Mouse (Mus musculus): ENCODE results near the gene Atf4. TPM values are rescaled to one million over a fixed set of nuclear protein-coding genes. Genes with fewer than 3 reads are reported as not detected.

The Atf4 gene
- polyA plus RNA-seq, 1 experiment from 2014 or later: 116 TPM

DNA sequence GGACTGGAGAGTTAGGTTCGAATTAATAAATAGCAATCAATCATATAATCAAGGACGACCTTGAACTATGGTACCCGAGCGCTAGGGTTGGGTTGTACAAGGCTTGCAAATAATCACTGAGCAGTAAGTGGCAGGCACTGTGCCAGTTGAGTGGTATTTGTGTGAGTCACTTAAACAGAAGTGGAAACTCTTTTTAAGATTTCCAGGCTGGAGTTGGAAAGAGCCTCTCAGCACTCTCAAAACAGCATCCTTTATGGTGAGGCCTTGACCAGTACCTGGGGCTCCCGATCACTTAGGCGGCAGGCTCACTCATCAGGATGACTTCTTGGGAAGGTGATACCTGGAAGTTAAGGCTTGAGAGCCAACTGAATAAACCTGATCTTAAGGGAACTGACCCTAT, 777 bp upstream of the Atf4 start:
- Histone ChIP-seq H3K4me2 (peak overlapping the region; percentile 88), H3K4me3 (peak overlapping the region; percentile 94), H3K36me3 (peaks cover 48% of the 10 kb centered on the region), H3K4me1 (replicated peaks) (peaks cover 36% of the 10 kb centered on the region), H3K9me3 (no peaks in the 10 kb centered on the region), H3K9ac (peak overlapping the region; percentile 71), H3K27ac (replicated peaks) (peak overlapping the region; percentile 99), H3K27me3 (no peaks in the 10 kb centered on the region)
- no peak for ATAC-seq (ENCODE audit: low FRiP score, low read depth)
- 45% methylated on average over 6 of the region's 6 CpGs for WGBS

DNA sequence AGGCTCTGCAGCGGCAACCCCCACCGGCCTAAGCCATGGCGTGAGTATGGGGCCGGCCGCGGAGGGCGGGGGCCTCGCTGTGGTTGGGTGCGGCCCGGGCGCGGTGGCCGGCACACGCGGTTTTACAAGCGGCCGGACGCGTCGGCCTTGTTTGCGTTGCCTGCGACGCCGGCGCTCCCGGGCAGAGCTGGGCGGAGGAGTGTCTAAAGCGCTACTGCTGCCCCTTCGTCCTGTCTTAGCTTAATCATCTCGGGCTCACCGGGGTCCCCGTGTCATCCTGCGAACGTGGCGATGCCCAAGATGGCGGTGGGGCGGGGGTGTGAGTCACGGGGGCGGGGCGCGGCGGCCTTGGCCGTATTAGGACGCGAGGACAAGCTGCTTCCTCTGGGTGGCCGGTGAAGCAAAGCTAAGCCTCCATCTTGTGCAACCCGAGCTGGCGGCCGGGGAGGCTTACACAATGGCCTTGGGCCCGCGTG, 700 bp downstream of the Atf4 start:
- peaks cover 38% of the 10 kb centered on the region for H3K36me3 ChIP-seq
- ATAC-seq (ENCODE audit: low FRiP score, low read depth): peak; percentile 6
- peak overlapping the region; percentile 99 for H3K27ac ChIP-seq (replicated peaks)
- peak overlapping the region; percentile 88 for H3K4me2 ChIP-seq
- H3K9ac ChIP-seq: peak overlapping the region; percentile 100
- under 1% methylated on average over 51 of the region's 51 CpGs for WGBS
- H3K9me3 ChIP-seq: no peaks in the 10 kb centered on the region
- H3K4me3 ChIP-seq: peak overlapping the region; percentile 94
- no peaks in the 10 kb centered on the region for H3K27me3 ChIP-seq
- peaks cover 36% of the 10 kb centered on the region for H3K4me1 ChIP-seq (replicated peaks)

DNA sequence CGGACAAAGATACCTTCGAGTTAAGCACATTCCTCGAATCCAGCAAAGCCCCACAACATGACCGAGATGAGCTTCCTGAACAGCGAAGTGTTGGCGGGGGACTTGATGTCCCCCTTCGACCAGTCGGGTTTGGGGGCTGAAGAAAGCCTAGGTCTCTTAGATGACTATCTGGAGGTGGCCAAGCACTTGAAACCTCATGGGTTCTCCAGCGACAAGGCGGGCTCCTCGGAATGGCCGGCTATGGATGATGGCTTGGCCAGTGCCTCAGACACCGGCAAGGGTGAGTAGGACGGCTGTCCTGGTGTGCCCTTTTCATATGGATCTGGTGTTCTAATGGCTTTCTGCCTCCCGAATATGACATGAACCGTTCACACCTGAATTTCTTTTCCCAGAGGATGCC, 1.3 kb downstream of the Atf4 start:
- 7% methylated on average over 16 of the region's 16 CpGs for WGBS
- ATAC-seq (ENCODE audit: low FRiP score, low read depth): no peak
- peak overlapping the region; percentile 88 for H3K4me2 ChIP-seq
- no peaks in the 10 kb centered on the region for H3K27me3 ChIP-seq
- H3K4me1 ChIP-seq (replicated peaks): peaks cover 36% of the 10 kb centered on the region
- peak overlapping the region; percentile 100 for H3K9ac ChIP-seq
- peak overlapping the region; percentile 99 for H3K27ac ChIP-seq (replicated peaks)
- H3K4me3 ChIP-seq: peak overlapping the region; percentile 94
- no peaks in the 10 kb centered on the region for H3K9me3 ChIP-seq
- H3K36me3 ChIP-seq: peaks cover 32% of the 10 kb centered on the region

DNA sequence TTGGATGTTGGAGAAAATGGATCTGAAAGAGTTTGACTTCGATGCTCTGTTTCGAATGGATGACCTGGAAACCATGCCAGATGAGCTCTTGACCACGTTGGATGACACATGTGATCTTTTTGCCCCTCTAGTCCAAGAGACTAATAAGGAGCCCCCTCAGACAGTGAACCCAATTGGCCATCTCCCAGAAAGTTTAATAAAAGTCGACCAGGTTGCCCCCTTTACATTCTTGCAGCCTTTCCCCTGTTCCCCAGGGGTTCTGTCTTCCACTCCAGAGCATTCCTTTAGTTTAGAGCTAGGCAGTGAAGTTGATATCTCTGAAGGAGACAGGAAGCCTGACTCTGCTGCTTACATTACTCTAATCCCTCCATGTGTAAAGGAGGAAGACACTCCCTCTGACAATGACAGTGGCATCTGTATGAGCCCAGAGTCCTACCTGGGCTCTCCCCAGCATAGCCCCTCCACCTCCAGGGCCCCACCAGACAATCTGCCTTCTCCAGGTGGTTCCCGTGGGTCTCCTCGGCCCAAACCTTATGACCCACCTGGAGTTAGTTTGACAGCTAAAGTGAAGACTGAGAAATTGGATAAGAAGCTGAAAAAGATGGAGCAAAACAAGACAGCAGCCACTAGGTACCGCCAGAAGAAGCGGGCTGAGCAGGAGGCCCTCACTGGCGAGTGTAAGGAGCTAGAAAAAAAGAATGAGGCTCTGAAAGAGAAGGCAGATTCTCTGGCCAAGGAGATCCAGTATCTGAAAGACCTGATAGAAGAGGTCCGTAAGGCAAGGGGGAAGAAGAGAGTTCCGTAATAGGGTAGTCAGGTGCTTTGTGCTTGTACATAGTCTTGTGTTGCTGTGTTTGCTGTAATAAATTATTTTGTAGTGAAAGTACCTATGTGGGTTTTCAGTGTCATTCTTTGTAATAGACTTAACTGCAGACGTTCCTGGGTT, 1.9 kb downstream of the Atf4 start:
- Histone ChIP-seq H3K27me3 (no peaks in the 10 kb centered on the region), H3K4me1 (replicated peaks) (peaks cover 41% of the 10 kb centered on the region), H3K9me3 (no peaks in the 10 kb centered on the region), H3K9ac (peak overlapping the region; percentile 100), H3K36me3 (peaks cover 26% of the 10 kb centered on the region), H3K27ac (replicated peaks) (peak overlapping the region; percentile 99), H3K4me3 (peak overlapping the region; percentile 94), H3K4me2 (peak overlapping the region; percentile 88)
- ATAC-seq (ENCODE audit: low FRiP score, low read depth): no peak
- WGBS: 64% methylated on average over 12 of the region's 12 CpGs

DNA sequence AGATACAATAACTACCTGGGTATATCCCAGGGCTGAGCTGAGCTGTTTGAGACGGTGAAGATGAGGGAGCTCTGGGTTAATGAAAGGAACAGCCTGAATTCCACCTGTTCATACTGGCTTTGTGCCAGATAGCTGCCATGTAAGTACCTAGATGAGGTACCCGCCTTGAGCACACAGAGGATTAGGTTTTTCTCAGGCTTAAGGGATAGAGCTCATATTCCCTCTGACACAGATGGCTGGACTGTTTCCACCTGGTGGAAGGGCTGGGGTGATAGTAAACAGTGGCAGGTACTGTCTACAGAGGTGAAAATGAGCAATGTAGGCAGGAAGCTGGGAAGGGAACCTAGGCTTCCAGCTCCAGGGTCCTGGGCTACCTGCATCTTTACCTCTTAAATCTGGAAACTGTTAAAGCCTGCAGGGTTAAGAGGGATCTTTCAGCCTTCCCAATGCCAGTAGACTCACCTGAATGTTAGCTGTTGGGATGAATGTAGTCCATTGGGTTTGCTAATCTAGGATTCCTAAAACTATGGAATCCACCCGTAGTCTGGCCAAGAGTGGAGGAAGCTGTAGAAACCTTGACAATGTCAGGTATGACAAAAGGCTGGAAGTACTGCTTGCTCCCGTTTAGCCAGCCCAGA, 2.7 kb downstream of the Atf4 start:
- Histone ChIP-seq H3K4me3 (peak overlapping the region; percentile 94), H3K36me3 (peaks cover 26% of the 10 kb centered on the region), H3K9me3 (no peaks in the 10 kb centered on the region), H3K4me1 (replicated peaks) (peaks cover 47% of the 10 kb centered on the region), H3K27ac (replicated peaks) (peak overlapping the region; percentile 99), H3K9ac (0 out of 2 replicates have a peak overlapping the region, but pooled peaks have one; percentile 100), H3K27me3 (no peaks in the 10 kb centered on the region), H3K4me2 (peak overlapping the region; percentile 88)
- 35% methylated on average over 4 of the region's 4 CpGs for WGBS
- no peak for ATAC-seq (ENCODE audit: low FRiP score, low read depth)

DNA sequence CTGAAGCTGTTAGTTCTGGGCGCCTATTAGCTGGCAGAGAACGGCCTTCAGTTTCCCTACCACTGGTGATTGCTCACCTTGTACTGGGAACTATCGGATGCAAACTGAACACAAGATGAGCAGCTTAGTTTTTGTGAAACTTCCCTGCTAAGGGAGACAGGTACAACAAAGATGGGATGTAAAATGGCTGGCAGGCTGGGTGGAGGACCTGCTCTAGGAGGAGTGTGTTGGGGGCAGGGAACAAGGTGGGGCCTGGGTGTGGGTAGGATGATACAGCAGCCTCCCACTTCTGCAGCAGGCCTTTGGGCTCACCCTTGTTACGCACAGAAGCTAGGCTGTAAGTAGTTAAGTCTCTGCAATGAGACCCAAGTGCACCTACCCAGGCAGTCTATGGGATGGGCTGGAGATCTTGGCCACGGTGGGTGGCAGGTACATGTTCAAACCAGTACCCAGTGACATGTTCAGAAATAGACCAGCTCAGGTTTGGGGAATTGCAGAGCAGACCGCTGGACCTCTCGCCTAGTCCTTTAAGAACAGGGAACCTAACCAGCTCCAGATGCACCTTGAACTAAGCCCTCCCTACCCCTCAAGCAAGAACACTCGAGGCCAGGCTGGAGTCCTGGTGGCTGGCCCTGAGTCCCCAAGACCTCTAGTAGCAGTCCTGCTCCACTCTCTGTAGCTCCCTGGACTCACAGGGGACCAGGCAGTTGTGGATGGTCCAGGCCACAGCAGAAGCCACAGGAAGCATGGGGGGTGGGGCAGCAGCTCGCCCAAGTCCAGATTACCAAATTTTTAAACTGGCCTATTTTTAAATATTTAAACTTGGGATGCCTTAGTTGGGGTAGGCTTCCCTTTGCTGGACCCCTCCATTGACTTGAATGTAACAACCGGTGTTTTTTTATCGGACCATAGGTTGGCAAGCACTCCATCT, 3.5 kb downstream of the Atf4 start:
- Histone ChIP-seq H3K27me3 (no peaks in the 10 kb centered on the region), H3K27ac (replicated peaks) (peak overlapping the region; percentile 99; the same call in 1 of the 2 replicates), H3K4me3 (no peak overlapping the region), H3K9me3 (no peaks in the 10 kb centered on the region), H3K9ac (no peak overlapping the region), H3K36me3 (peaks cover 26% of the 10 kb centered on the region), H3K4me2 (peak overlapping the region; percentile 88; the same call in 1 of the 2 replicates), H3K4me1 (replicated peaks) (peaks cover 53% of the 10 kb centered on the region)
- ATAC-seq (ENCODE audit: low FRiP score, low read depth): no peak
- 70% methylated on average over 11 of the region's 11 CpGs for WGBS

DNA sequence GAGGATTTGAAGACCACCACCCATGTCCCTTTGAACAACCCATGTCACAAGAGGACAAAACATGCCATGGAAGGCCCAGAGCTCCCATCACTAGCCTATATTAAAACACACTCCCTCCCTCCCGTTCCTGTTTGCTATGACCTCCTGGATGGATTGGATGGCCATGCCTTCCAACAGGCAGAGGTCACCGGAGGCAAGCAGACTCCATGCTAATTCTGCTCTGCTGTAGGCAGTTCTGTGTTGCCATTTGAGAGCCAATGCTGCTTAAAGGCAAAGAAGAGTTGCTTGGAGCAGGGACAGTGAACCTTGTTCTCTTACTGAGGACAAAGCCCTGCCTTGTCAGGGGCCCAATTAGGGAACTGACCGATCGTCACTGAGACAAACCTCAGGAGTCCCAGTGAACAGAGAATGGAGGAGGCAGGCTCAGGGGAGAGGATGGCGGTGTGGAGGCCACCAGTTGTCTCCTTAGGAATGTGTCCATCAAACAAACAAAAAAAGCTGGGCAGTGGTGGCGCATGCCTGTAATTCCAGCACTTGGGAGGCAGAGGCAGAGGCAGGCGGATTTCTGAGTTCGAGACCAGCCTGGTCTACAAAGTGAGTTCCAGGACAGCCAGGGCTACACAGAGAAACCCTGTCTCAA, 4.5 kb downstream of the Atf4 start:
- Histone ChIP-seq H3K27ac (replicated peaks) (no peak overlapping the region), H3K36me3 (peaks cover 26% of the 10 kb centered on the region), H3K9me3 (no peaks in the 10 kb centered on the region), H3K4me3 (no peak overlapping the region), H3K27me3 (no peaks in the 10 kb centered on the region), H3K4me1 (replicated peaks) (peaks cover 48% of the 10 kb centered on the region), H3K9ac (no peak overlapping the region), H3K4me2 (no peak overlapping the region)
- 68% methylated on average over 8 of the region's 8 CpGs for WGBS
- no peak for ATAC-seq (ENCODE audit: low FRiP score, low read depth)

DNA sequence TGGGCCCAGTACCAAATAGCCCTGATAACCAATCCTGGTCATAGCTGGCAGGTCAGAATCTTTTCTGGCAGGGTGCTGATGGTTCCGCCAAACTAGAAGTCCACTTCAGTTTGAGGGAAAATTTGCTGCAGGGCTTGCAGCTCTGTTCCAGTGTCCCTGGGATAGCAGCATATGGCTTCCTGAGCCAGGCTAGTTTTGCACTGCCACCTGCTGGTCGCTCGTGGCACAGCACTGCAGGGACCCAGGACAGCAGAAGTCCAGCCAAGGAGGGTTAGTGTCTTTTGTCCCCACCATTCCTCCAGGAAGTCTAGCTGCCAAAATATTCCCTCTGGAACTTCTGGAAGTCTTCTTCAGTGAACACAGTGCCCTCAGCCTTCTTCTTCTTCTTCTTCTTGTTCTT, 5.7 kb downstream of the Atf4 start:
- 8% methylated on average over 3 of the region's 3 CpGs for WGBS
- H3K27me3 ChIP-seq: no peaks in the 10 kb centered on the region
- H3K36me3 ChIP-seq: peaks cover 26% of the 10 kb centered on the region
- no peak overlapping the region for H3K4me2 ChIP-seq
- no peak overlapping the region for H3K9ac ChIP-seq
- ATAC-seq (ENCODE audit: low FRiP score, low read depth): no peak
- H3K27ac ChIP-seq (replicated peaks): 0 out of 2 replicates have a peak overlapping the region, but pooled peaks have one; percentile 10
- H3K9me3 ChIP-seq: no peaks in the 10 kb centered on the region
- peaks cover 49% of the 10 kb centered on the region for H3K4me1 ChIP-seq (replicated peaks)
- no peak overlapping the region for H3K4me3 ChIP-seq

DNA sequence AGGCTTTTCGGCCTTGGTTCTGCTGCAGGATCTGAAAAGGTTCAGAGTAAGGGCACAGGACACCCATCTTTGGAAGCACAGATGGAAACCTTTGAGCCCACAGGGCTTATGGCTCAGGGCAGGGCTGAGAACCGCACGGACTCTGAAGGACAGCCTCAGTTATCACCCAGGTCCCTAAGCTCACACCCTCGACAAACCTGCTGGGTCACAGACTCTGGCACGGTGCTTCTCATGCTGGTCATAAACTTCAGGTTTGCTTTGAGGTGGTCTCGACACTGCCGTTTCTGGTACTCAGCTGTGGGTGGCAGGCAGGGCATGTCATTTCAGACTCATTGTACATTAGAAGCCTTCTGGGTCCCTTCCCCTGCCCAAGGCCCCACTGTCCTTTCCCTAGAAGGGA, 6.1 kb downstream of the Atf4 start:
- ATAC-seq (ENCODE audit: low FRiP score, low read depth): no peak
- 87% methylated on average over 7 of the region's 7 CpGs for WGBS
- Histone ChIP-seq H3K36me3 (peaks cover 26% of the 10 kb centered on the region), H3K4me2 (no peak overlapping the region), H3K9ac (no peak overlapping the region), H3K27ac (replicated peaks) (no peak overlapping the region), H3K27me3 (no peaks in the 10 kb centered on the region), H3K4me3 (no peak overlapping the region), H3K4me1 (replicated peaks) (peaks cover 49% of the 10 kb centered on the region), H3K9me3 (no peaks in the 10 kb centered on the region)

DNA sequence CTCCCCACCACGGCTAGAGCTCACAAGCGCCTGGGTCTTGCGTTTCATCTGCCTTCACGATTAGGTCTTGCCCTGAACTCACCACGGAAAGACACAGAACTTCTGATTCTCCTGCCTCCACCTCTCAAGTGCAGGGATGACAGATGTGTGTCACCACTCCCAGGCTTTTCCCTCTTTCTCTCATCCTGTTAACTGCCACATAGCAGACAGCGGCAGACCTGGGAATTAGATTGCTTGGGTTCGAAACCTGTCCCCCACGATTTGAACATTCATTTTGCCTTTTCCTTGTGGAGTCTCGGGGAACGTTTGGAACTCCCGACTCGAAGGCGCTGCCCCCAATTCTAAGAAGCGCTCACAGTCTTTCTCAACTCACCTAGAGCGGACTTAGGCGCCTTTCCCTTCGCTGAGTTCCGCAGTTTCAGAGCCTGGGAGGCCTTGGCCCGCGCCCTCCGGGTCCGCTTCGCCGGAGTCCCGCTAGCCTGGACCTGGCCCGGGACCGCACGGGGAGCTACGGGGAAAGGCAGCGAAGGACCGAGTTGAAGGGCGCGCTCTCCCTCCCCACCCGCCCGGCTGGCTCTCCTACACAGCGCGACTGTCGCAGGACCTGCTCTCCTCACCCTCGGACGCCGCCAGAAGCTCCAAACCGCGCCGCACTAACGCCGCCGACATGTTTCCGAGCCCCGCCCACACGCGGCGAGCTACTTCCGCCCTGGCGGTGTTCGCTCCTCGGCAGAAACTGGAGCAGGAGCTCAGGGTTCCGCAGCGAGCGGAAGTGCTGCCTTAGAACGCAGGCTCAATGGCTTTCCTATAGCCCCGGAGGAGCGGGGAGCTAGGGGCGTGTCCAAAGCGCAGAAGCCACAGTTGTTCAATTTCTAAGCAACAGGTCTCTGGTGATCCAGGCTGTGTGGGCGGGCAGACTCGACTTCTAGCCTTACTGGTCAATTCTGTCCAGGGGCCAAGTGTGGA, 8.9 kb downstream of the Atf4 start, which contains the start of gene Rps19bp1:
Gene Rps19bp1, minus strand, starts transcription at position 706 of the 966 bp plus-strand sequence.
- peak; percentile 92 for ATAC-seq (ENCODE audit: low FRiP score, low read depth)
- H3K4me2 ChIP-seq: peak within 1 kb of the TSS; percentile 82
- H3K27ac ChIP-seq (replicated peaks): peak within 1 kb of the TSS; percentile 62
- H3K4me3 ChIP-seq: peak within 1 kb of the TSS; percentile 72
- no peaks in the 10 kb centered on the region for H3K27me3 ChIP-seq
- 2% methylated on average over 66 of the region's 66 CpGs for whole genome bisulfite sequencing
- peak within 1 kb of the TSS; percentile 70 for H3K9ac ChIP-seq
- peaks cover 25% of the 10 kb centered on the region for H3K4me1 ChIP-seq (replicated peaks)
- no peaks in the 10 kb centered on the region for H3K9me3 ChIP-seq
- 0 out of 2 replicates have a peak, but pooled peaks cover 7% of the 10 kb centered on the region for H3K36me3 ChIP-seq

All from hindbrain, embryonic 15.5 days (tissue).